Mouse (Mus musculus) C2C12 (cell line): ENCODE data around the gene Tab1.

ENCODE experiments used
- CEBPB ChIP-seq: IDR thresholded peaks from one replicate; pipeline ENCODE4 v1.6.1; 2011; ENCODE audit warnings: low read depth, mild to moderate bottlenecking, control low read depth, moderate library complexity
- CTCF ChIP-seq: IDR thresholded peaks from one replicate; pipeline ENCODE4 v1.5.1; 2011; ENCODE audit not compliant: control insufficient read depth, insufficient read depth, insufficient read length
- MAX ChIP-seq: IDR thresholded peaks from one replicate; pipeline ENCODE4 v1.6.1; 2011; ENCODE audit warnings: mild to moderate bottlenecking, control low read depth

GRCm38 (mm10) chr15:80155707-80156106, 22.8 kb downstream of the Tab1 start:
- TF ChIP-seq CEBPB, result no peak
- TF ChIP-seq CTCF, result no peak
- no peak for TF ChIP-seq MAX
